Mouse (Mus musculus) liver, adult 2 months (tissue): Measurements from ENCODE around the gene Crygf.
"Not testable (repeated sequence)": the region's sequence is repeated elsewhere in the genome, so short reads cannot be mapped to it uniquely, and the experiment has no call there.

Source experiments
- CTCF ChIP-seq: fragments of 200-500 bp; IDR thresholded peaks from 2 replicates; pipeline ENCODE4 v1.5.1; 2011; ENCODE audit warnings: low read depth, low read length, control low read depth
- POLR2A ChIP-seq: fragments of 200-500 bp; IDR thresholded peaks from 2 replicates; pipeline ENCODE4 v1.6.1; 2011; ENCODE audit warnings: low read length, control low read depth; ENCODE audit not compliant: insufficient read depth; ENCODE audit errors: extremely low read depth

DNA sequence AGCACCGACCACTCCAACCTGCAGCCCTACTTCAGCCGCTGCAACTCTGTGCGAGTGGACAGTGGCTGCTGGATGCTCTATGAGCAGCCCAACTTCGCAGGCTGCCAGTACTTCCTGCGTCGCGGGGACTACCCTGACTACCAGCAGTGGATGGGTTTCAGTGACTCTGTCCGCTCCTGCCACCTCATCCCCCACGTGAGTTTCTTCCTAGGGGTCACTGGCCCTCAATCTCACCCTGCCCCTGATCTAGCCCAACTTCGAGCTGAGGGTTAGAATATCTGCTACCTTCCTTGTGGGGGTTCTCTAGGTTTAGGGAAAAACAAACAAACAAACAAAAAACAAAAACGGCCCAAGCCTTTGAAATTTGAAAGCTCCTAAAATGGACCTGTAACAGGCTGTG lies 376 bp downstream of the Crygf start:
- TF ChIP-seq CTCF, POLR2A: not testable (repeated sequence)
